Mouse (Mus musculus) liver, postnatal 0 days (tissue): ENCODE measurements at regions not wholly inside any gene's neighbourhood (a gene's known extent, or its start where the extent isn't known, plus 50 kb on each side); places are given as distances from the start of the nearest gene placed in this dataset.

Experiments
- ATAC-seq: fragments of 200-750 bp; cut with Nextera tagmentation; 2 replicates; pipeline ENCODE4 v1.8.0; 2017; ENCODE audit warnings: mild to moderate bottlenecking, moderate library complexity
- DNase-seq: peaks from one replicate; pipeline ENCODE4 v3.0.0-alpha.2; 2016
- H3K27ac ChIP-seq: fragments of 300-500 bp; sonication (generic); 2 replicates; pipeline ENCODE4 v1.5.1; 2014; ENCODE audit warnings: antibody characterized with exemption, moderate library complexity, mild to moderate bottlenecking, low read depth
- H3K27me3 ChIP-seq: fragments of 300-500 bp; sonication (generic); 2 replicates; pipeline ENCODE4 v1.6.1; 2014; ENCODE audit warnings: low read length, control low read depth, mixed read lengths; ENCODE audit not compliant: insufficient read depth
- H3K36me3 ChIP-seq: fragments of 300-500 bp; sonication (generic); replicated peaks from 2 replicates; pipeline ENCODE4 v1.6.1; 2014; ENCODE audit warnings: mild to moderate bottlenecking, control low read depth, low read length, moderate library complexity, mixed read lengths; ENCODE audit not compliant: insufficient read depth
- H3K4me1 ChIP-seq: fragments of 300-500 bp; sonication (generic); 2 replicates; pipeline ENCODE4 v1.6.1; 2014; ENCODE audit warnings: antibody characterized with exemption, mild to moderate bottlenecking, control low read depth; ENCODE audit not compliant: insufficient read depth
- H3K4me2 ChIP-seq: fragments of 300-500 bp; sonication (generic); 2 replicates; pipeline ENCODE4 v1.6.1; 2014; ENCODE audit warnings: low read depth, mild to moderate bottlenecking, low read length, moderate library complexity, mixed read lengths
- H3K4me3 ChIP-seq: fragments of 300-500 bp; sonication (generic); 2 replicates; pipeline ENCODE4 v1.5.1; 2014; ENCODE audit warnings: low read depth, low read length
- H3K9ac ChIP-seq: fragments of 300-500 bp; sonication (generic); replicated peaks from 2 replicates; pipeline ENCODE4 v1.6.1; 2014; ENCODE audit warnings: mild to moderate bottlenecking, moderate library complexity
- H3K9me3 ChIP-seq: fragments of 300-500 bp; sonication (generic); 2 replicates; pipeline ENCODE4 v1.6.1; 2016; ENCODE audit warnings: mild to moderate bottlenecking, control low read depth, low read length, mixed read lengths
- CTCF ChIP-seq: sonication (generic); IDR thresholded peaks from 2 replicates; pipeline ENCODE4 v1.5.1; 2016; ENCODE audit warnings: antibody characterized with exemption, low read depth
- EP300 ChIP-seq: IDR thresholded peaks from 2 replicates; pipeline ENCODE4 v1.6.1; 2016; ENCODE audit warnings: antibody characterized with exemption, low read depth, mild to moderate bottlenecking
- WGBS: fragments of 180-500 bp; shearing (Covaris S2); extraction: QIAGEN DNeasy Blood & Tissue Kit; methylation state at CpG from one replicate; pipeline ENCODE4 v1.1.7; 2014; ENCODE audit not compliant: insufficient replicate concordance; 5-methylcytosine and 5-hydroxymethylcytosine counted together

- H3K4me3 ChIP-seq, result no peak overlapping the region
- ATAC-seq, result no peak
Observed at GRCm38 (mm10) chr11:24535462-24535861, 457.6 kb downstream of the Bcl11a start.

DNA sequence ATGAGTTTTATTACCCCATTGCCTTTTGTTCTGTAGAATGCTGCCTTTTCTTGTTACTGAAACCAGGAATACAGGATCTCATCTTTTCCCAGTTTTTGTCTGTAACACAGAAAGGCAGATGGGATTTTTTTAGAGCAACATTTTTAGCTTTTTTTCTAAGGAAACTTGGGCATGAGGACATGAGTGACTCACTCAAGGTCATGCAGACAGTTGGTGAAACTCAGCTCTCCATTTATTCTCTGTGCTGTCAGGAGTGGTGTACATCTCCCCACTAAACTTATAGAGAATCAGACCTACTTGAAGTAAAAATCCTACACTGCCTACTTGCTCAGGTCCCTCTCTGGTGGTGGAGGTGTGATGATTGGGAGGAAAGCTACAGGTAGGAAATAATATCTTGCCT is 459.9 kb downstream of the Bcl11a start:
- no peaks in the 10 kb centered on the region for H3K27me3 ChIP-seq
- H3K4me1 ChIP-seq, result no peaks in the 10 kb centered on the region
- no peaks in the 10 kb centered on the region for H3K36me3 ChIP-seq
- H3K9me3 ChIP-seq, result no peaks in the 10 kb centered on the region
- H3K27ac ChIP-seq, result no peak overlapping the region
- DNase-seq, result no peak
- ATAC-seq, result no peak
- H3K4me2 ChIP-seq, result no peak overlapping the region
- H3K9ac ChIP-seq, result no peak overlapping the region
- TF ChIP-seq EP300 (no peak), CTCF (no peak)
- no peak overlapping the region for H3K4me3 ChIP-seq

More at GRCm38 (mm10) chr11:24535462-24535861, 457.6 kb downstream of the Bcl11a start:
- no peaks in the 10 kb centered on the region for H3K27me3 ChIP-seq
- no peak for DNase-seq
- no peak overlapping the region for H3K27ac ChIP-seq
- H3K36me3 ChIP-seq, result no peaks in the 10 kb centered on the region
- TF ChIP-seq CTCF, result no peak
- no peak for TF ChIP-seq EP300
- no peak overlapping the region for H3K4me2 ChIP-seq
- H3K4me1 ChIP-seq, result no peaks in the 10 kb centered on the region
- H3K9ac ChIP-seq, result no peak overlapping the region
- H3K9me3 ChIP-seq, result no peaks in the 10 kb centered on the region
- WGBS, result 77% methylated on average over 7 of the region's 7 CpGs

DNA sequence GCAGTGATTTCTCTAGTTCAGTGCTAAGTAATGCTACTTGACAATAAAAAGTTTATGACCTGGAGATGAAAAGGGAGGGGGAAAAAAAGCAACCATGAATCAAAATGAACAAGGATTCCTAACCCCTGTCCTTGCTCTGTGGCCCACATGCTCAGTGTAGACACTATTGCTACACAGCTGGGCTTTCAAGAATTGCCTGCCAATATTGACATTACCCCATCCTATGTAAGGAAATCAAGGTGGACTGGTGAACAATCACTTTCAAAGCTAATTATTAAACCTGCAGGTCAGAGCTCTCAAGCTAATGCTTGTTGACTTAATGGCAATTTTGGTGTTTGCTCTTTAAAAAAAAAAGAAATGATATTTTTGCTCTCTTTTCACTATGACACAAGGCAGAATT is 491.8 kb downstream of the Bcl11a start:
- H3K4me2 ChIP-seq, result 0 out of 2 replicates have a peak overlapping the region, but pooled peaks have one; percentile 1
- no peak for DNase-seq
- peak; percentile 96 for ATAC-seq
- H3K36me3 ChIP-seq, result no peaks in the 10 kb centered on the region
- H3K27ac ChIP-seq, result no peak overlapping the region
- H3K9ac ChIP-seq, result no peak overlapping the region
- peaks cover 9% of the 10 kb centered on the region; the same call in 1 of the 2 replicates for H3K27me3 ChIP-seq
- TF ChIP-seq CTCF, result no peak
- TF ChIP-seq EP300, result 0 out of 2 replicates have a peak, but pooled peaks have one; percentile 39
- no peaks in the 10 kb centered on the region; the same call in 1 of the 2 replicates for H3K4me1 ChIP-seq
- H3K4me3 ChIP-seq, result no peak overlapping the region
- H3K9me3 ChIP-seq, result no peaks in the 10 kb centered on the region

DNA sequence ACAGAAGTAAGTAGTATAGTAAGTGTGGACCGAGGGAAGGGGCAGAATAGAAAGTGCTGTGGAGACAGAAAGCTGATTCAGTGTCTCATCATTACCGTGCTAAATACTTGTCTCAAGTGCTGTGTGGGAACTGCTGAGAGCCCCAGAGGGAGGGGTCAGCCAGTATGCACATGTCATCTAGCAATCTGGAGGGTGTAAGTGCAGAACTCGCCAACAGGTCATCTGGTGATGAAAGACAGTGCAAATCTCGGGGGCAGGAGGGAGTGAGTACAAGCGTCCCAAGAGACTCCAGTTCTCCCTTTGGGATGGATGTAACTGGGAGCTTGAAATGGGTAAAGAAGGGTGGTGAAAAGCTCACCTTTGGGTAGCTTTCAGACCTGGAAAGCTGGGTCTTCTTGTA is 535.7 kb downstream of the Bcl11a start:
- ATAC-seq, result no peak
- no peak for DNase-seq
- 57% methylated on average over 5 of the region's 5 CpGs for WGBS

GRCm38 (mm10) chr11:24615436-24615835 is 537.6 kb downstream of the Bcl11a start:
- no peak overlapping the region for H3K4me3 ChIP-seq
- no peak overlapping the region for H3K4me2 ChIP-seq
- H3K27me3 ChIP-seq, result no peaks in the 10 kb centered on the region
- 83% methylated on average over 1 of the region's 1 CpGs for WGBS
- ATAC-seq (no peak), DNase-seq (no peak)
- TF ChIP-seq CTCF, result no peak
- TF ChIP-seq EP300, result no peak
- no peaks in the 10 kb centered on the region for H3K4me1 ChIP-seq
- no peaks in the 10 kb centered on the region for H3K36me3 ChIP-seq
- H3K9ac ChIP-seq, result no peak overlapping the region
- no peaks in the 10 kb centered on the region for H3K9me3 ChIP-seq
- H3K27ac ChIP-seq, result no peak overlapping the region

More for the DNA sequence above, 535.7 kb downstream of the Bcl11a start:
- Histone ChIP-seq H3K9me3 (no peaks in the 10 kb centered on the region), H3K36me3 (no peaks in the 10 kb centered on the region), H3K9ac (no peak overlapping the region), H3K4me1 (no peaks in the 10 kb centered on the region), H3K4me3 (no peak overlapping the region), H3K27ac (no peak overlapping the region), H3K27me3 (no peaks in the 10 kb centered on the region), H3K4me2 (no peak overlapping the region)
- no peak for TF ChIP-seq CTCF
- no peak for TF ChIP-seq EP300

- TF ChIP-seq EP300 (no peak), CTCF (no peak)
- H3K9ac ChIP-seq, result no peak overlapping the region
- H3K27me3 ChIP-seq, result no peaks in the 10 kb centered on the region
- H3K4me3 ChIP-seq, result no peak overlapping the region
- H3K9me3 ChIP-seq, result no peaks in the 10 kb centered on the region
- DNase-seq (no peak), ATAC-seq (no peak)
- H3K4me2 ChIP-seq, result no peak overlapping the region
- 69% methylated on average over 2 of the region's 2 CpGs for WGBS
- H3K4me1 ChIP-seq, result no peaks in the 10 kb centered on the region
- H3K27ac ChIP-seq, result no peak overlapping the region
- H3K36me3 ChIP-seq, result no peaks in the 10 kb centered on the region
Observed at GRCm38 (mm10) chr11:24618586-24618985, 540.7 kb downstream of the Bcl11a start.

DNA sequence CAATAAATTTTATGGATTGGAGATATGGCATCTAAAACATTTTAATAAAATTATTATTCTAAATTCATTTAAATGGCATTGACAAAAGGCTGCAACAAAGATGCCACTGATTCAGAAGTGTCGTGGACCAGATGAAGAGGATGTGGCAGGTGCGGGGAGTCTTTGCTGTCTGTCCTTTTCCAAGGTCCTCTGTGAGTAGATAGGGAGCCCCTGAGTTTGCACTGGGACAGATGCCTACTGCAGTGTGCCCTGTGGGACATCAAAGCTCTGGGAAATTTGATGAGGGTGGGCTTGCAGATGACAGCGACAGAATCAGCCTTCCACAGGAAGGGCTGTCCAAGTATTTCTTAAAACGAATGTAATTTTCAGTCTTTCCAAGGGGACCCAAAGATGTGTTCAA is 541.2 kb downstream of the Bcl11a start:
- TF ChIP-seq CTCF, result no peak
- TF ChIP-seq EP300, result no peak
- DNase-seq (no peak), ATAC-seq (no peak)
- Histone ChIP-seq H3K27me3 (no peaks in the 10 kb centered on the region), H3K9ac (no peak overlapping the region), H3K9me3 (no peaks in the 10 kb centered on the region), H3K4me1 (no peaks in the 10 kb centered on the region), H3K4me3 (no peak overlapping the region), H3K4me2 (no peak overlapping the region), H3K27ac (no peak overlapping the region), H3K36me3 (no peaks in the 10 kb centered on the region)
- WGBS, result 70% methylated on average over 4 of the region's 4 CpGs
